Mouse (Mus musculus): ENCODE results near the gene Tmem274. TPM values are rescaled to one million over a fixed set of nuclear protein-coding genes. Genes with fewer than 3 reads are reported as not detected.
A peak's percentile ranks its signal among the peaks of the same experiment; 100 is the strongest.

Tmem274 gene
- polyA plus RNA-seq, 1 experiment, result not detected

GRCm38 (mm10) chr4:149485053-149485824 is 8.1 kb downstream of the Tmem274 start, which contains the start of the genes Nmnat1 and Lzic:
Nmnat1 (minus strand) TSS chr4:149485202.
Lzic (plus strand) TSS chr4:149485229.
- Histone ChIP-seq H3K4me3 (ENCODE audit: low read depth, low read length) (peak within 1 kb of the TSS; percentile 91), H3K9ac (ENCODE audit: low read depth, poor library complexity, severe bottlenecking) (peak within 1 kb of the TSS; percentile 66), H3K36me3 (ENCODE audit: control insufficient read depth, insufficient read depth, low read length, poor library complexity, severe bottlenecking) (peaks cover 33% of the 10 kb centered on the region), H3K27ac (ENCODE audit: insufficient read depth, low read length) (peak within 1 kb of the TSS; percentile 7; the same call in 1 of the 2 replicates), H3K4me1 (ENCODE audit: control insufficient read depth, insufficient read depth, low read length) (no peaks in the 10 kb centered on the region), H3K27me3 (ENCODE audit: control insufficient read depth, insufficient read depth, low read length, poor library complexity, severe bottlenecking) (no peaks in the 10 kb centered on the region), H3K9me3 (replicated peaks; ENCODE audit: control insufficient read depth, insufficient read depth, low read length, poor library complexity, severe bottlenecking) (no peaks in the 10 kb centered on the region)
- TF ChIP-seq POLR2A (IDR thresholded peaks at IDR 0.05; ENCODE audit: insufficient read depth, low read length) (no peak), CTCF (IDR thresholded peaks at IDR 0.05; ENCODE audit: low read depth, low read length) (no peak), EP300 (IDR thresholded peaks at IDR 0.05; ENCODE audit: insufficient read depth, low read depth, low read length) (no peak)

- Histone ChIP-seq H3K36me3 (ENCODE audit: control insufficient read depth, insufficient read depth, low read length, poor library complexity, severe bottlenecking) (peaks cover 33% of the 10 kb centered on the region), H3K27ac (ENCODE audit: insufficient read depth, low read length) (peak overlapping the region; percentile 7; the same call in 1 of the 2 replicates), H3K4me3 (ENCODE audit: low read depth, low read length) (peak overlapping the region; percentile 91), H3K9ac (ENCODE audit: low read depth, poor library complexity, severe bottlenecking) (peak overlapping the region; percentile 66), H3K9me3 (replicated peaks; ENCODE audit: control insufficient read depth, insufficient read depth, low read length, poor library complexity, severe bottlenecking) (no peaks in the 10 kb centered on the region), H3K27me3 (ENCODE audit: control insufficient read depth, insufficient read depth, low read length, poor library complexity, severe bottlenecking) (no peaks in the 10 kb centered on the region), H3K4me1 (ENCODE audit: control insufficient read depth, insufficient read depth, low read length) (no peaks in the 10 kb centered on the region)
- TF ChIP-seq EP300 (IDR thresholded peaks at IDR 0.05; ENCODE audit: insufficient read depth, low read depth, low read length) (no peak), CTCF (IDR thresholded peaks at IDR 0.05; ENCODE audit: low read depth, low read length) (no peak), POLR2A (IDR thresholded peaks at IDR 0.05; ENCODE audit: insufficient read depth, low read length) (no peak)
Measured at GRCm38 (mm10) chr4:149485825-149486206, 8.6 kb downstream of the Tmem274 start.

GRCm38 (mm10) chr4:149487729-149488128 is 10.6 kb downstream of the Tmem274 start:
- Histone ChIP-seq H3K27me3 (ENCODE audit: control insufficient read depth, insufficient read depth, low read length, poor library complexity, severe bottlenecking) (no peaks in the 10 kb centered on the region), H3K36me3 (ENCODE audit: control insufficient read depth, insufficient read depth, low read length, poor library complexity, severe bottlenecking) (peaks cover 37% of the 10 kb centered on the region), H3K27ac (ENCODE audit: insufficient read depth, low read length) (no peak overlapping the region), H3K4me1 (ENCODE audit: control insufficient read depth, insufficient read depth, low read length) (no peaks in the 10 kb centered on the region), H3K9me3 (replicated peaks; ENCODE audit: control insufficient read depth, insufficient read depth, low read length, poor library complexity, severe bottlenecking) (no peaks in the 10 kb centered on the region), H3K4me3 (ENCODE audit: low read depth, low read length) (no peak overlapping the region), H3K9ac (ENCODE audit: low read depth, poor library complexity, severe bottlenecking) (no peak overlapping the region)
- TF ChIP-seq CTCF (IDR thresholded peaks at IDR 0.05; ENCODE audit: low read depth, low read length) (no peak), POLR2A (IDR thresholded peaks at IDR 0.05; ENCODE audit: insufficient read depth, low read length) (no peak), EP300 (IDR thresholded peaks at IDR 0.05; ENCODE audit: insufficient read depth, low read depth, low read length) (no peak)

GRCm38 (mm10) chr4:149489415-149490240 is 12.4 kb downstream of the Tmem274 start:
- no peak for TF ChIP-seq POLR2A (IDR thresholded peaks at IDR 0.05; ENCODE audit: insufficient read depth, low read length)
- no peak for TF ChIP-seq EP300 (IDR thresholded peaks at IDR 0.05; ENCODE audit: insufficient read depth, low read depth, low read length)
- no peak for TF ChIP-seq CTCF (IDR thresholded peaks at IDR 0.05; ENCODE audit: low read depth, low read length)
- Histone ChIP-seq H3K36me3 (ENCODE audit: control insufficient read depth, insufficient read depth, low read length, poor library complexity, severe bottlenecking) (peaks cover 51% of the 10 kb centered on the region), H3K27ac (ENCODE audit: insufficient read depth, low read length) (no peak overlapping the region), H3K9ac (ENCODE audit: low read depth, poor library complexity, severe bottlenecking) (no peak overlapping the region), H3K9me3 (replicated peaks; ENCODE audit: control insufficient read depth, insufficient read depth, low read length, poor library complexity, severe bottlenecking) (no peaks in the 10 kb centered on the region), H3K4me1 (ENCODE audit: control insufficient read depth, insufficient read depth, low read length) (no peaks in the 10 kb centered on the region), H3K27me3 (ENCODE audit: control insufficient read depth, insufficient read depth, low read length, poor library complexity, severe bottlenecking) (no peaks in the 10 kb centered on the region), H3K4me3 (ENCODE audit: low read depth, low read length) (no peak overlapping the region)

GRCm38 (mm10) chr4:149491151-149491550 is 14.0 kb downstream of the Tmem274 start:
- Histone ChIP-seq H3K36me3 (ENCODE audit: control insufficient read depth, insufficient read depth, low read length, poor library complexity, severe bottlenecking) (peaks cover 63% of the 10 kb centered on the region), H3K4me3 (ENCODE audit: low read depth, low read length) (no peak overlapping the region), H3K27ac (ENCODE audit: insufficient read depth, low read length) (no peak overlapping the region), H3K9ac (ENCODE audit: low read depth, poor library complexity, severe bottlenecking) (no peak overlapping the region), H3K4me1 (ENCODE audit: control insufficient read depth, insufficient read depth, low read length) (no peaks in the 10 kb centered on the region), H3K9me3 (replicated peaks; ENCODE audit: control insufficient read depth, insufficient read depth, low read length, poor library complexity, severe bottlenecking) (no peaks in the 10 kb centered on the region), H3K27me3 (ENCODE audit: control insufficient read depth, insufficient read depth, low read length, poor library complexity, severe bottlenecking) (no peaks in the 10 kb centered on the region)
- no peak for TF ChIP-seq EP300 (IDR thresholded peaks at IDR 0.05; ENCODE audit: insufficient read depth, low read depth, low read length)
- no peak for TF ChIP-seq CTCF (IDR thresholded peaks at IDR 0.05; ENCODE audit: low read depth, low read length)
- TF ChIP-seq POLR2A (IDR thresholded peaks at IDR 0.05; ENCODE audit: insufficient read depth, low read length), result no peak
